Mouse (Mus musculus): Measurements from ENCODE around the gene Rbm46.

DNA sequence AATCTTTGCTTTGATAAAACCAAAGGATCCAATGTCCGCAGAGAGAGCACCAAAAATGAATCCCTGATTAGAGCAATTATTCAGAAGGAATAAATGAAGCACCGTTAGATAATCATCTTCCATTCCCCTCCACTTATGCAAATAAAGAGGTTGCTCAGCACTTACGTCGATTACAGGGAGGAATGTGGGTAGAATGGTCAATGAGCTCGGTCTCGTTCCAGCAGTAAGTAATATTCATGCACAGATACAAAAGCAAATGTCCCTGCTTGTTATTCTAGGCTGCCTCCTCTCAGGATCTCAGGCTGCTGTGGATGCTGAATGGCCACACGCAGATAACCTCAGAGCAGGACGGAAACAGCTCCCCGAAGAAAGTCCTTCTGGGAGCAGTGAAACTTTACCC is 51.1 kb downstream of the Rbm46 start:
- TF ChIP-seq POLR2A (IDR thresholded peaks at IDR 0.05; ENCODE audit: borderline replicate concordance, control insufficient read depth, low read depth, low read length) (no peak), CTCF (IDR thresholded peaks at IDR 0.05; ENCODE audit: control insufficient read depth, insufficient read depth, low read length) (no peak)
